Mouse (Mus musculus) heart, adult 2 months (tissue): ENCODE results near the gene Olfr691.

Experiments
- CTCF ChIP-seq: fragments of 200-600 bp; IDR thresholded peaks from 2 replicates; pipeline ENCODE4 v1.8.1; 2022; ENCODE audit warnings: antibody characterized with exemption, mild to moderate bottlenecking, moderate library complexity
- EP300 ChIP-seq: fragments of 200-500 bp; IDR thresholded peaks from 2 replicates; pipeline ENCODE4 v1.6.1; 2011; ENCODE audit warnings: low read depth, low read length, control low read depth; ENCODE audit not compliant: insufficient read depth

DNA sequence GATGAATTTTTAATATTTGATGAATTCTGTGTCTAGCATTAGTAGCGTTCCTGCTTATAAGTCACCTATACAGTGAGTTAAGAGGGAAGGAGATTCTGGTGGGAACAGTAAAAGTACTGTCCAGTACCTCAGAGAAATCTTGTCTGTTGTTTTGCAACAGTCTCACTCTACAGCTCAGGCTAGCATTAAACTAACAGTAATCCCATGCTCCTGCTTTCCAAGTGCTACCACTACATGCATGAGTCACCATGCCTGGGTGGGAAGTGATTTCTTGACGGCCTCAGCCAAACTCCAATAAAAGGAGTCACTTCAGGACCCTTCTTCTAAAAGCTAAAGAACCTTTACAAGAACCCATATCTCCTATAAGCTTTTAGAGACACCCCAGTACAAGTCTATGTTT is 19.6 kb upstream of the Olfr691 start:
- TF ChIP-seq CTCF (no peak), EP300 (no peak)
